In the genomic region with DNA sequence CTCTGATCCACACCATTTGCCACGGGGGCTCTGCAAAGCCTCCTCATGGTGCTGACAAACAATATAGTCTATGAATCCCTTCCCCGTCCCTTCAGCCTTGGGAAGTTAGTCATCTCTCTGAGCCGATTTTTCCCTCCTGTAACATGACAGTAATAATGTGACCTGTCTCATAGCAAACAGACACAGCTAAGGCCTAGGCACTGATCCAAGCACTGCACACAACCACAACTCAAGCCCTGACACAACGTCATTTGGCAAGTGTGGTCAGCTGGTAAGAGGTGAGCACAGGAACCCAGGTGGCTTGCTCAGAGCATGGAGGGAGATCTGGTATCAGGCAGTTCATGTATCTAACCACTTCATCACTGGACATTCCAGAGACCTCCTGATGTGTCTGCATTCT, we compare ENCODE assay signal across 14 mouse cellular contexts. TPM values are rescaled to one million over a fixed set of nuclear protein-coding genes. Genes with fewer than 3 reads are reported as not detected.
DNase-seq lines count a peak whose midpoint lies in the region.
"Had no signal": no experiment of that assay in that cellular context is flagged by ENCODE, and none has a peak within 500 bp of the region (broad histone marks: within the 10 kb centered on the region; RNA-seq: fewer than 3 reads in every experiment).

No protein-coding gene starts in this region.

- DNase-seq in adrenal gland, adult (ENCODE audit: inconsistent age in 2 of 2, low spot score in 1 of 2) = peak; percentile 51 to 71
- DNase-seq in adrenal gland, postnatal 10 days = no peak
- DNase-seq in adrenal gland, postnatal 14 days = peak; percentile 47
- DNase-seq in adrenal gland, adult 8-10 months = no peak
- DNase-seq in cerebellum, adult 9-11 months = peak; percentile 22
- DNase-seq in cerebellum, adult 9-10 months = no peak
- DNase-seq: B cell, adult 2 months; cerebellum, adult 11 months; cerebellum, adult 2 months; cerebellum, postnatal 10 days; cerebellum, postnatal 25 days; gastrocnemius, adult 2 months had no signal

RNA-seq across cellular contexts. Expression of a gene that starts 8.8 kb away (rescaled TPM):
- total RNA-seq in adrenal gland, postnatal 10 days (2021) = 10 to 100 TPM; 28.6 to 33.9 TPM
- total RNA-seq in adrenal gland, postnatal 14 days (2021) = 25.7 and 28.9 TPM in 2 replicates
- total RNA-seq in adrenal gland, adult 8-10 months (2022) = 10 to 100 TPM; 32.9 to 46.5 (median 39.6) TPM

RNA-seq across cellular contexts. Expression of a gene that starts 9.0 kb away (rescaled TPM):
- 1 to 10 TPM; 4.0 to 4.1 TPM for total RNA-seq in adrenal gland, postnatal 10 days (2021)
- total RNA-seq in adrenal gland, postnatal 14 days (2021) = 4.9 and 5.1 TPM in 2 replicates
- total RNA-seq in adrenal gland, adult 8-10 months (2022) = 1 to 10 TPM; 4.0 to 6.7 (median 5.7) TPM

RNA-seq across cellular contexts. Expression of a gene that starts 10.2 kb away (rescaled TPM):
- 10 to 100 TPM; 36.9 to 39.0 TPM for total RNA-seq in adrenal gland, postnatal 10 days (2021)
- total RNA-seq in adrenal gland, postnatal 14 days (2021) = 35.7 and 46.2 TPM in 2 replicates
- 10 to 100 TPM; 34.5 to 58.3 (median 46.7) TPM for total RNA-seq in adrenal gland, adult 8-10 months (2022)

RNA-seq across cellular contexts. Expression of a gene that starts 16.1 kb away (rescaled TPM):
- total RNA-seq in adrenal gland, postnatal 10 days (2021) = 100 to 1,000 TPM; 221 to 908 TPM
- 1.0 TPM in 1 of 2 replicates, not detected in the other for total RNA-seq in adrenal gland, postnatal 14 days (2021)
- total RNA-seq in adrenal gland, adult 8-10 months (2022) = not detected
- total RNA-seq: CH12.LX, G1E had no signal

RNA-seq across cellular contexts. Expression of a gene that starts 26.2 kb away (rescaled TPM):
- 10 to 100 TPM; 28.1 to 33.7 TPM for total RNA-seq in adrenal gland, postnatal 10 days (2021)
- total RNA-seq in adrenal gland, postnatal 14 days (2021) = 32.1 and 36.0 TPM in 2 replicates
- 1 to 10 TPM; 1.1 to 5.1 (median 2.0) TPM for total RNA-seq in adrenal gland, adult 8-10 months (2022)

Comparison
In these comparisons a context has a peak if more than half of its experiments do, and no peak if none do; other contexts are left out.
1. DNase-seq: peak in adrenal gland, adult (2 of 2), adrenal gland, postnatal 14 days (single experiment) and cerebellum, adult 9-11 months (single experiment); none in adrenal gland, postnatal 10 days (single experiment), adrenal gland, adult 8-10 months (single experiment) and cerebellum, adult 9-10 months (single experiment).